Mouse (Mus musculus) liver, embryonic 11.5 days (tissue): ENCODE results near the gene Nlk. TPM values are rescaled to one million over a fixed set of nuclear protein-coding genes. Genes with fewer than 3 reads are reported as not detected.
"Not testable (repeated sequence)": the region's sequence is repeated elsewhere in the genome, so short reads cannot be mapped to it uniquely, and the experiment has no call there.

Source experiments
- ATAC-seq: fragments of 200-750 bp; cut with Nextera tagmentation; replicated peaks from 2 replicates; pipeline ENCODE4 v1.8.0; 2017; ENCODE audit warnings: moderate number of reproducible peaks, mild to moderate bottlenecking, moderate TSS enrichment, moderate library complexity; ENCODE audit not compliant: low FRiP score
- DNase-seq: peaks from one replicate; pipeline ENCODE4 v3.0.0-alpha.2; 2017; ENCODE audit warnings: low spot score
- H3K27ac ChIP-seq: fragments of 300-500 bp; sonication (generic); 2 replicates; pipeline ENCODE4 v1.5.1; 2014; ENCODE audit warnings: mild to moderate bottlenecking, low read depth, low read length, control low read depth
- H3K27me3 ChIP-seq: fragments of 300-500 bp; sonication (generic); replicated peaks from 2 replicates; pipeline ENCODE4 v1.6.1; 2014; ENCODE audit warnings: low read length, mixed read lengths; ENCODE audit not compliant: control insufficient read depth, insufficient read depth
- H3K36me3 ChIP-seq: fragments of 300-500 bp; sonication (generic); 2 replicates; pipeline ENCODE4 v1.6.1; 2014; ENCODE audit warnings: mild to moderate bottlenecking, low read length, moderate library complexity, mixed read lengths; ENCODE audit not compliant: control insufficient read depth, insufficient read depth
- H3K4me1 ChIP-seq: fragments of 300-500 bp; sonication (generic); replicated peaks from 2 replicates; pipeline ENCODE4 v1.6.1; 2014; ENCODE audit warnings: low read length, mixed read lengths; ENCODE audit not compliant: control insufficient read depth, insufficient read depth
- H3K4me2 ChIP-seq: fragments of 300-500 bp; sonication (generic); 2 replicates; pipeline ENCODE4 v1.6.1; 2014; ENCODE audit warnings: mild to moderate bottlenecking, control low read depth, moderate library complexity
- H3K4me3 ChIP-seq: fragments of 300-500 bp; sonication (generic); 2 replicates; pipeline ENCODE4 v1.5.1; 2014; ENCODE audit warnings: low read depth, low read length, control low read depth
- H3K9ac ChIP-seq: fragments of 300-500 bp; sonication (generic); 2 replicates; pipeline ENCODE4 v1.6.1; 2014; ENCODE audit warnings: low read depth, low read length, control low read depth
- H3K9me3 ChIP-seq: fragments of 300-500 bp; sonication (generic); 2 replicates; pipeline ENCODE4 v1.6.1; 2016; ENCODE audit warnings: low read length, inconsistent platforms, mixed read lengths; ENCODE audit not compliant: control insufficient read depth
- WGBS: fragments of 180-500 bp; shearing (Covaris S2); extraction: QIAGEN DNeasy Blood & Tissue Kit; methylation state at CpG from one replicate; pipeline ENCODE4 v1.1.7; 2014; 5-methylcytosine and 5-hydroxymethylcytosine counted together
- polyA plus RNA-seq: library from polyadenylated mRNA; unstranded; fragments of >200 nt; fragmentation: Nextera tagmentation; extraction: Ambion mirVana; gene quantifications from 2 replicates; pipeline ENCODE4 v1.2.1, GENCODE M21; 2014

Nlk gene
- polyA plus RNA-seq, 1 experiment from 2014 or later: 17.2 TPM

GRCm38 (mm10) chr11:78600051-78600450, 97.1 kb downstream of the Nlk start:
- DNase-seq (no peak), ATAC-seq (no peak)
- WGBS: 63% methylated on average over 4 of the region's 4 CpGs
- Histone ChIP-seq H3K9ac (no peak overlapping the region), H3K4me1 (peaks cover 5% of the 10 kb centered on the region), H3K27ac (no peak overlapping the region), H3K4me3 (no peak overlapping the region), H3K36me3 (no peaks in the 10 kb centered on the region), H3K4me2 (no peak overlapping the region), H3K27me3 (no peaks in the 10 kb centered on the region), H3K9me3 (no peaks in the 10 kb centered on the region)

GRCm38 (mm10) chr11:78598763-78599415, 98.3 kb downstream of the Nlk start:
- H3K9me3 ChIP-seq: no peaks in the 10 kb centered on the region
- H3K9ac ChIP-seq: no peak overlapping the region
- DNase-seq (no peak), ATAC-seq (no peak)
- no peak overlapping the region for H3K27ac ChIP-seq
- H3K27me3 ChIP-seq: no peaks in the 10 kb centered on the region
- H3K4me1 ChIP-seq: peaks cover 9% of the 10 kb centered on the region
- no peaks in the 10 kb centered on the region for H3K36me3 ChIP-seq
- 82% methylated on average over 3 of the region's 3 CpGs for WGBS
- no peak overlapping the region for H3K4me2 ChIP-seq
- no peak overlapping the region for H3K4me3 ChIP-seq

DNA sequence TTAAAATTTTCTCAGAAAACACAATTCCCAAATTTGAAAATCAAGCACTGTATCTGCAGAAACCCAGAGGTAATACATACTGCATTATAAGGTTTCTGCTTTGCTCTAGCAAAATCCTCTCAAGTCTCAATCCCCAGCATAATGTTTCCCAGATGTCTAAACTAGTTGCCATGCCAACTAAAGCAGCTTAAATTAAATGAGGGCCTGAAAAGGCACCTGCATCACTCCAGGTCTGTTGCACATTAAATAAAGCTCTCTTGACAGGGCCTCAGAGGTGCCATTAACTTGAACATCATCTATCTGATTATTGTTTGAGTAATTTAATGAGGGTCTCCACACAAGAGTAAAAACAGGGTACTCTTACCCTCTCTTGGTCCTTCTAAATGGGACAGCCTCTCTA, 100.4 kb downstream of the Nlk start:
- Histone ChIP-seq H3K36me3 (no peaks in the 10 kb centered on the region), H3K9me3 (no peaks in the 10 kb centered on the region), H3K4me2 (no peak overlapping the region), H3K4me1 (peaks cover 9% of the 10 kb centered on the region), H3K27ac (no peak overlapping the region), H3K27me3 (no peaks in the 10 kb centered on the region), H3K4me3 (no peak overlapping the region), H3K9ac (no peak overlapping the region)
- DNase-seq (no peak), ATAC-seq (no peak)

GRCm38 (mm10) chr11:78595773-78596172, 101.4 kb downstream of the Nlk start:
- Histone ChIP-seq H3K9me3 (no peaks in the 10 kb centered on the region), H3K36me3 (no peaks in the 10 kb centered on the region), H3K9ac (no peak overlapping the region), H3K4me3 (no peak overlapping the region), H3K27ac (no peak overlapping the region), H3K4me2 (no peak overlapping the region), H3K4me1 (peaks cover 7% of the 10 kb centered on the region), H3K27me3 (no peaks in the 10 kb centered on the region)
- 69% methylated on average over 2 of the region's 2 CpGs for WGBS
- ATAC-seq: no peak
- no peak for DNase-seq

DNA sequence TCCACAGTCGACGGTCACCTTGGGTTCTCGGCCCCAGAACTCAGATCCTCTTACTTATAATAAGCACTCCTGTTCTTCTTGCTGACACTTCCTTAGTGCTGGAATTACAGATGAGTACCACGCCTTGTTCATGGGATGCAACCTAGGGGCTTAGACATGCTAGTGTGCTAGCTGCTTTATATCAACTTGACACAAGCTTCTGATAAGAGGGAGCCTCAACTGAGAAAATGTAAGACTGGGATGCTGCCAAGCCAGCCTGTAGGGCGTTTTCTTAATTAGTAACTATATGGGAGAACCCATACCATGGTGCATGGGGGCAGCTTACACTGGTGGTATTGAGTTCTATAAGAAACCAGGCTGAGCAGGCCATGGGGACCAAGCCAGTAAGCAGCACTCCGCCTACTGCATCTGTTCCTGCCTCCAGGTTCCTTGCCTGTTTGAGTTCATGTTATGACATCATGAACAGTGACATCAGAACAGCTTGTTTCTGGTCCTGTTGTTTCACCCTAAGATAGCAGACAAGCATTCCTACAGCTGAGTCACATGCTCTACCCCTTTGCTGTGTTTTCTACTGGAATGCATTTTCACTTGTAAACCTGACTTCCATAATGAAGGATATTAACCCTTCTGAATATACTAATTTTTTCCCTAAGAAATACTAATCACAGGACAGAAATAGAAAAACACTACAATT, 102.8 kb downstream of the Nlk start:
- H3K9me3 ChIP-seq: no peaks in the 10 kb centered on the region
- H3K27ac ChIP-seq: no peak overlapping the region
- no peak overlapping the region for H3K4me3 ChIP-seq
- no peaks in the 10 kb centered on the region for H3K36me3 ChIP-seq
- H3K4me1 ChIP-seq: 0 out of 2 replicates have a peak, but pooled peaks cover 4% of the 10 kb centered on the region
- no peak for ATAC-seq
- DNase-seq: no peak
- 79% methylated on average over 6 of the region's 6 CpGs for WGBS
- no peak overlapping the region for H3K4me2 ChIP-seq
- no peak overlapping the region for H3K9ac ChIP-seq
- no peaks in the 10 kb centered on the region for H3K27me3 ChIP-seq

DNA sequence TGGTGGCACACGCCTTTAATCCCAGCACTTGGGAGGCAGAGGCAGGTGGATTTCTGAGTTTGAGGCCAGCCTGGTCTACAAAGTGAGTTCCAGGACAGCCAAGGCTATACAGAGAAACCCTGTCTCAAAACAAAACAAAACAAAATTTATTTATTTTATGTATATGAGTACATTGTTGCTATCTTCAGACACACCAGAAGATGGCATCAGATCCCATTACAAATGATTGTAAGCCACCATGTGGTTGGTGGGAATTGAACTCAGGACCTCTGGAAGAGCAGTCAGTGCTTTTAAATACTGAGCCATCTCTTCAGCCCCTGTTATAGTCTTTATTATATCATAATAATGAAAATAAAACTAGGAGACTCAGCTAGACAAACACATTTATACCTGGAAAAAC, 109.5 kb downstream of the Nlk start:
- H3K4me3 ChIP-seq, ATAC-seq, H3K9me3 ChIP-seq, H3K27me3 ChIP-seq, H3K4me1 ChIP-seq, H3K9ac ChIP-seq, H3K27ac ChIP-seq, H3K4me2 ChIP-seq, DNase-seq: not testable (repeated sequence)
- WGBS: 75% methylated on average over 1 of the region's 1 CpGs
- H3K36me3 ChIP-seq: peaks cover 12% of the 10 kb centered on the region

DNA sequence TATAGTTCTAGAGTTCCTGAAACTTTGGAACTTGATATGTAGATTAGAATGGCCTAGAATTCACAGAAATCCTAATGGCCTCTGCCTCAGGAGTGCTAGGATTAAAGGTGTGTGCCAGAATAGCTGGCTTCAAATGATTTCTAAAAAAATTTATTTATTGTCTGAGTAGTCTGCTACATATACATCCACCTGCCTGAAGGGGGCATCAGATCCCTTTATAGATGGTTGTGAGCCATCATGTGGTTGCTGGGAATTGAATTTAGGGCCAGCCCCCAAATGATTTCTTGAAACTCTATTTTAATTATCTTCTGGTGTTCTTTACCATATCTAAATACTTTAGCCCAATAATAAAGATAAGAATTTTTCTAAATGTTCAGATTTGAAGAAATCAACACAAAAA, 111.1 kb downstream of the Nlk start:
- ATAC-seq (no peak), DNase-seq (no peak)
- Histone ChIP-seq H3K4me3 (no peak overlapping the region), H3K36me3 (peaks cover 13% of the 10 kb centered on the region), H3K27me3 (no peaks in the 10 kb centered on the region), H3K4me2 (no peak overlapping the region), H3K9ac (no peak overlapping the region), H3K9me3 (no peaks in the 10 kb centered on the region), H3K27ac (no peak overlapping the region), H3K4me1 (no peaks in the 10 kb centered on the region)

GRCm38 (mm10) chr11:78582848-78583247, 114.3 kb downstream of the Nlk start:
- H3K27ac ChIP-seq: no peak overlapping the region
- H3K4me2 ChIP-seq: no peak overlapping the region
- peaks cover 20% of the 10 kb centered on the region for H3K36me3 ChIP-seq
- no peak overlapping the region for H3K4me3 ChIP-seq
- H3K9ac ChIP-seq: no peak overlapping the region; the same call in 1 of the 2 replicates
- H3K27me3 ChIP-seq: no peaks in the 10 kb centered on the region
- DNase-seq: no peak
- ATAC-seq: no peak
- no peaks in the 10 kb centered on the region for H3K4me1 ChIP-seq
- H3K9me3 ChIP-seq: no peaks in the 10 kb centered on the region
- WGBS: 70% methylated on average over 6 of the region's 6 CpGs

DNA sequence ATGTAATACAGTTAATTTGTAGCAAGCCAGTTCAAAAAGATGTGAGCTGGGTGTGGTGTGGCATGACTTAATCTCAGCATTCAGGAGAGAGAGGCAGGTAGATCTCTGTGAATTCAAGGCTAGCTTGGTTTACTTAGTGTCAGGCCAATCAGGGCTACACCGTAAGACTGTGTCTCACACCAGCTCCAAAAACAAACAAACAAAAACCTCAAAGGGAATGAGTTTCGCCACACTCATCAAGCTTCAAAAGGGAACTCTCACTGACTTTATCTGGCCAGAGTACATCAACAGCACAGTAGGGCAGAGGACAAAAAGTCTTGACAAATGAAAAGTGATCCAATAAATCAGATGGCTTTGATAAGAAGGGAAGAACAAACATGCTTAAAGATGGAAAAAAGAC, 122.2 kb downstream of the Nlk start:
- Histone ChIP-seq H3K4me2 (no peak overlapping the region), H3K36me3 (peaks cover 16% of the 10 kb centered on the region; the same call in 1 of the 2 replicates), H3K4me3 (no peak overlapping the region), H3K4me1 (peaks cover 3% of the 10 kb centered on the region; the same call in 1 of the 2 replicates), H3K27ac (no peak overlapping the region), H3K27me3 (no peaks in the 10 kb centered on the region), H3K9me3 (no peaks in the 10 kb centered on the region), H3K9ac (no peak overlapping the region)
- ATAC-seq (no peak), DNase-seq (no peak)
- 60% methylated on average over 2 of the region's 2 CpGs for WGBS
